Comparison of ENCODE assay signal across 16 mouse cellular contexts in the genomic region with DNA sequence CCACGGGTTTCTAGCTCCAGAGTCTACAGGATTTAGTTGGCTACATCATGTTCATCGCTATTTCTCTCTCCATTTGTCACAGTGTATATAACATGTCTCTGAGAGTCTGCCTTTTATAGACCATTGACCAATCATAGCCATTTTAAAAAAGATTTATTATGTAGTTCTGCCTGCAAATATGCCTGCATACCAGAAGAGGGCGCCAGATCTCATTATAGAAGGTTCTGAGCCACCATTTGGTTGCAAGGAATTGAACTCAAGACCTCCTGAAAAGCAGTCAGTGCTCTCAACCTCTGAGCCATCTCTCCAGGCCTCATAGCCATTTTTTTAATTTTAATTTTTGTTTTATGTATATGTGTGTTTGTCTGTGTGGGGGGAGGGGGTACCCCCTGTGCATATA.
A peak's percentile ranks its signal among the peaks of the same experiment; 100 is the strongest.
DNase-seq lines count a peak whose midpoint lies in the region; ATAC-seq and TF ChIP-seq lines count a peak whose summit lies in the region.
"Had no signal": no experiment of that assay in that cellular context is flagged by ENCODE, and none has a peak within 500 bp of the region (broad histone marks: within the 10 kb centered on the region; RNA-seq: fewer than 3 reads in every experiment).

No protein-coding gene starts in this region.

- no peak overlapping the region for H3K4me2 ChIP-seq in heart, postnatal 0 days (ENCODE audit: low read depth, low read length)
- H3K4me2 ChIP-seq in midbrain, postnatal 0 days (ENCODE audit: low read depth, low read length, poor library complexity, severe bottlenecking), result no peak overlapping the region
- H3K4me2 ChIP-seq: stomach, embryonic 15.5 days had no signal

- no peak for DNase-seq in heart, postnatal 0 days (ENCODE audit: low spot score)
- no peak for DNase-seq in heart, adult 11 months
- DNase-seq in midbrain, postnatal 0 days (ENCODE audit: low spot score), result no peak
- no peak for DNase-seq in midbrain, embryonic 10.5 days (ENCODE audit: low spot score)
- DNase-seq in NIH3T3 (ENCODE audit: low read depth), result peak; percentile 23
- peak; percentile 33 for DNase-seq in naive thymus-derived CD4-positive, alpha-beta T cell, adult 2 months (ENCODE audit: low read depth)
- no peak for DNase-seq in layer of hippocampus, postnatal 10 days (ENCODE audit: low spot score in 2 of 2)
- DNase-seq in cerebellum, adult 11-12 months, result no peak
- DNase-seq: adrenal gland, postnatal 10 days; gastrocnemius, postnatal 36 days; kidney, postnatal 25 days; right cerebral cortex, postnatal 25 days had no signal

- peak; percentile 8; the same call in 1 of the 2 replicates for TF ChIP-seq CTCF in heart, postnatal 0 days (IDR thresholded peaks at IDR 0.05; ENCODE audit: low read depth)
- TF ChIP-seq CTCF in midbrain, postnatal 0 days (IDR thresholded peaks at IDR 0.05), result peak; percentile 22; the same call in 1 of the 2 replicates

- H3K4me3 ChIP-seq in heart, postnatal 0 days (ENCODE audit: low read depth, low read length), result no peak overlapping the region
- H3K4me3 ChIP-seq in midbrain, postnatal 0 days (ENCODE audit: low read depth, low read length), result no peak overlapping the region
- no peak overlapping the region for H3K4me3 ChIP-seq in midbrain, embryonic 10.5 days
- H3K4me3 ChIP-seq: stomach, embryonic 15.5 days had no signal

- H3K9ac ChIP-seq in heart, postnatal 0 days (replicated peaks; ENCODE audit: low read depth, low read length), result no peak overlapping the region
- no peak overlapping the region for H3K9ac ChIP-seq in midbrain, postnatal 0 days (replicated peaks; ENCODE audit: low read length, poor library complexity, severe bottlenecking)
- H3K9ac ChIP-seq: stomach, embryonic 15.5 days had no signal

- no peak for TF ChIP-seq EP300 in heart, postnatal 0 days (IDR thresholded peaks at IDR 0.05; ENCODE audit: low read depth)

- H3K36me3 ChIP-seq in heart, postnatal 0 days (replicated peaks; ENCODE audit: control insufficient read depth, insufficient read depth, low read length), result no peaks in the 10 kb centered on the region
- no peaks in the 10 kb centered on the region for H3K36me3 ChIP-seq in midbrain, postnatal 0 days (ENCODE audit: insufficient read depth, low read length)
- no peaks in the 10 kb centered on the region for H3K36me3 ChIP-seq in midbrain, embryonic 10.5 days
- H3K36me3 ChIP-seq: G1E; stomach, embryonic 15.5 days had no signal

- H3K27me3 ChIP-seq in heart, postnatal 0 days (ENCODE audit: control insufficient read depth, insufficient read depth, low read length), result no peaks in the 10 kb centered on the region
- no peaks in the 10 kb centered on the region for H3K27me3 ChIP-seq in midbrain, postnatal 0 days (ENCODE audit: insufficient read depth, low read length)
- H3K27me3 ChIP-seq in midbrain, embryonic 10.5 days (ENCODE audit: low read depth, poor library complexity, severe bottlenecking), result peaks cover 17% of the 10 kb centered on the region
- H3K27me3 ChIP-seq: stomach, embryonic 15.5 days had no signal

- H3K9me3 ChIP-seq in heart, postnatal 0 days (replicated peaks; ENCODE audit: control insufficient read depth, low read length), result no peaks in the 10 kb centered on the region
- no peaks in the 10 kb centered on the region for H3K9me3 ChIP-seq in midbrain, postnatal 0 days (ENCODE audit: low read length)
- H3K9me3 ChIP-seq in midbrain, embryonic 10.5 days (replicated peaks), result no peaks in the 10 kb centered on the region
- H3K9me3 ChIP-seq: G1E; stomach, embryonic 15.5 days had no signal

- 30% methylated on average over 3 of the region's 3 CpGs for WGBS in heart, postnatal 0 days
- WGBS in midbrain, postnatal 0 days, result 31% methylated on average over 3 of the region's 3 CpGs
- 25% methylated on average over 3 of the region's 3 CpGs for WGBS in midbrain, embryonic 10.5 days

- H3K27ac ChIP-seq in heart, postnatal 0 days (ENCODE audit: low read depth), result no peak overlapping the region
- no peak overlapping the region for H3K27ac ChIP-seq in midbrain, postnatal 0 days (ENCODE audit: low read depth, low read length)
- H3K27ac ChIP-seq in midbrain, embryonic 10.5 days (replicated peaks), result no peak overlapping the region
- H3K27ac ChIP-seq: stomach, embryonic 15.5 days had no signal

- H3K4me1 ChIP-seq in heart, postnatal 0 days (ENCODE audit: control insufficient read depth, insufficient read depth), result no peaks in the 10 kb centered on the region
- no peaks in the 10 kb centered on the region for H3K4me1 ChIP-seq in midbrain, postnatal 0 days (ENCODE audit: insufficient read depth, low read length)
- H3K4me1 ChIP-seq in midbrain, embryonic 10.5 days, result peaks cover 8% of the 10 kb centered on the region
- H3K4me1 ChIP-seq: stomach, embryonic 15.5 days had no signal

- no peak for ATAC-seq in heart, postnatal 0 days (ENCODE audit: insufficient read depth, low read depth)
- no peak for ATAC-seq in midbrain, postnatal 0 days (ENCODE audit: low FRiP score)
- ATAC-seq: forebrain, embryonic 16.5 days; inflammation-experienced regulatory T-cells, adult 6 months had no signal

Comparison
In these comparisons a context has a peak if more than half of its experiments do, and no peak if none do; other contexts are left out.
1. DNase-seq: peak in NIH3T3 (single experiment) and naive thymus-derived CD4-positive, alpha-beta T cell, adult 2 months (single experiment); none in heart, postnatal 0 days (single experiment), heart, adult 11 months (single experiment), midbrain, postnatal 0 days (single experiment), midbrain, embryonic 10.5 days (single experiment), layer of hippocampus, postnatal 10 days (0 of 2) and cerebellum, adult 11-12 months (single experiment).